In genomic region chr10:127069281-127070189, GRCm38 (mm10) we compare ENCODE assay signal across 1 mouse cellular context.
TF ChIP-seq lines count a peak whose summit lies in the region.

No protein-coding gene starts in this region.

TF ChIP-seq in CH12.LX, 34 proteins besides CTCF, POLR2A, EP300 and RAD21 (continued from another document):
- TF ChIP-seq RCOR1 (conservative IDR thresholded peaks at IDR 0.05; ENCODE audit: low read depth, low read length), result no peak
- TF ChIP-seq USF1 (IDR thresholded peaks at IDR 0.05; ENCODE audit: low read depth, low read length), result no peak
- peak; percentile 12; the same call in 1 of the 2 replicates for TF ChIP-seq ELF1 (IDR thresholded peaks at IDR 0.05; ENCODE audit: low read depth, low read length)
- TF ChIP-seq SIN3A (IDR thresholded peaks at IDR 0.05; ENCODE audit: low read length), result no peak
- TF ChIP-seq PAX5 (IDR thresholded peaks at IDR 0.05; ENCODE audit: low read length), result no peak
- peak; percentile 34; the same call in 1 of the 2 replicates for TF ChIP-seq TCF12 (IDR thresholded peaks at IDR 0.05; ENCODE audit: low read depth, low read length)
- 0 out of 2 replicates have a peak, but pooled peaks have one; percentile 16 for TF ChIP-seq POLR2AphosphoS2 (IDR thresholded peaks at IDR 0.05; ENCODE audit: low read depth, low read length)
- TF ChIP-seq ETS1 (conservative IDR thresholded peaks at IDR 0.05; ENCODE audit: low read depth, low read length), result no peak
- TF ChIP-seq MAFK (IDR thresholded peaks at IDR 0.05; ENCODE audit: insufficient replicate concordance, low read length), result no peak
